Mouse (Mus musculus) MEL (cell line): ENCODE measurements at regions not wholly inside any gene's neighbourhood (a gene's known extent, or its start where the extent isn't known, plus 50 kb on each side); places are given as distances from the start of the nearest gene placed in this dataset.

Source experiments
- BHLHE40 ChIP-seq: IDR thresholded peaks from 2 replicates; pipeline ENCODE4 v1.6.1; 2012; ENCODE audit warnings: low read depth, mild to moderate bottlenecking, inconsistent platforms, low read length, improper control_type of control experiment, borderline replicate concordance
- CHD2 ChIP-seq: IDR thresholded peaks from 2 replicates; pipeline ENCODE4 v1.6.1; 2011; ENCODE audit warnings: low read length, improper control_type of control experiment
- CTCF ChIP-seq, 3 experiments: IDR thresholded peaks in 2 of 3; conservative IDR thresholded peaks in 1 of 3; 2 replicates each; pipeline ENCODE4 v1.5.1; 2011 to 2012; ENCODE audit warnings: low read length in 3 of 3, low read depth in 2 of 3, mild to moderate bottlenecking in 2 of 3, improper control_type of control experiment in 1 of 3, inconsistent platforms in 1 of 3, mixed read lengths in 1 of 3, moderate library complexity in 1 of 3; ENCODE audit not compliant: control insufficient read depth in 1 of 3, insufficient read depth in 1 of 3, poor library complexity in 1 of 3, severe bottlenecking in 1 of 3
- GATA1 ChIP-seq: IDR thresholded peaks from 2 replicates; pipeline ENCODE4 v1.6.1; 2011; ENCODE audit warnings: low read depth, low read length, improper control_type of control experiment
- MAFK ChIP-seq: IDR thresholded peaks from 2 replicates; pipeline ENCODE4 v1.6.1; 2011; ENCODE audit warnings: low read depth, mild to moderate bottlenecking, low read length, improper control_type of control experiment, borderline replicate concordance
- NELFE ChIP-seq: IDR thresholded peaks from 2 replicates; pipeline ENCODE4 v1.6.1; 2011; ENCODE audit warnings: low read depth, low read length, improper control_type of control experiment
- POLR2A ChIP-seq, 2 experiments: IDR thresholded peaks; 2 replicates each; pipeline ENCODE4 v1.6.1; 2011 to 2012; ENCODE audit warnings: low read length in 2 of 2, mild to moderate bottlenecking in 2 of 2, control low read depth in 1 of 2, improper control_type of control experiment in 1 of 2, low read depth in 1 of 2, moderate library complexity in 1 of 2; ENCODE audit not compliant: control insufficient read depth in 1 of 2, insufficient read depth in 1 of 2, poor library complexity in 1 of 2
- POLR2AphosphoS2 ChIP-seq: IDR thresholded peaks from 2 replicates; pipeline ENCODE4 v1.6.1; 2011; ENCODE audit warnings: low read length, improper control_type of control experiment
- TBP ChIP-seq: IDR thresholded peaks from 2 replicates; pipeline ENCODE4 v1.8.0; 2011; ENCODE audit warnings: low read depth, low read length, improper control_type of control experiment
- TCF12 ChIP-seq: IDR thresholded peaks from 2 replicates; pipeline ENCODE4 v1.6.1; 2014; ENCODE audit warnings: low read depth, mild to moderate bottlenecking, inconsistent platforms, low read length, improper control_type of control experiment, moderate library complexity
- USF1 ChIP-seq: IDR thresholded peaks from 2 replicates; pipeline ENCODE4 v1.6.1; 2014; ENCODE audit warnings: low read depth, mild to moderate bottlenecking, inconsistent platforms, low read length, improper control_type of control experiment, moderate library complexity
- USF2 ChIP-seq, 2 experiments: IDR thresholded peaks; 2 replicates each; pipeline ENCODE4 v1.6.1; 2011 to 2012; ENCODE audit warnings: improper control_type of control experiment in 2 of 2, low read length in 2 of 2, borderline replicate concordance in 1 of 2, inconsistent platforms in 1 of 2, low read depth in 1 of 2, mild to moderate bottlenecking in 1 of 2; ENCODE audit not compliant: insufficient read depth in 1 of 2

DNA sequence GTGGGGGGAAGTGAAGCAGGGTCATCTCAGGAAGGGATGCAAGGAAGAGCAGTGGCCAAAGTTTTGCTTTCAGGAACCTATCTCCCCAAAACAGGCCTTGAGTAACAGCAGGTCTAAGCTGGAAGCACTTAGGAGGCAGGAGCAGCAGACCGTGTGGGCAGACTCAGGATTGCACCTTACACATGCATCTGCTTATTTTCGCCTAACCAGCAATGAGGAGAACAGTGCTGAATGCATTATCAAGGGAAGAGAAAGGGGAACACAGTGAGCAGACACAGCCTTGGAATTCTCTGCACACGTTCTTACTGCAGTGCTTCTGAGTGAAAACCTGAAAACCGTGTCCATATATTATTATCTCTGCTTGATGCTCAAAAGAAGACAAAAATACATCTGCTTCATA lies 585.0 kb downstream of the Ets1 start:
- no peak for TF ChIP-seq TCF12
- TF ChIP-seq CTCF (IDR thresholded peaks at IDR 0.05 in 2 of 3, conservative IDR thresholded peaks at IDR 0.05 in 1 of 3; ENCODE audit: control insufficient read depth in 1 of 3, insufficient read depth in 1 of 3, low read depth in 2 of 3, low read length in 3 of 3, poor library complexity in 1 of 3, severe bottlenecking in 1 of 3): no peak
- no peak for TF ChIP-seq TBP
- TF ChIP-seq USF2 (IDR thresholded peaks at IDR 0.05; ENCODE audit: borderline replicate concordance in 1 of 2, insufficient read depth in 1 of 2, low read depth in 1 of 2, low read length in 2 of 2): no peak
- no peak for TF ChIP-seq GATA1
- no peak for TF ChIP-seq POLR2A (IDR thresholded peaks at IDR 0.05; ENCODE audit: control insufficient read depth in 1 of 2, insufficient read depth in 1 of 2, low read depth in 1 of 2, low read length in 2 of 2, poor library complexity in 1 of 2)
- no peak for TF ChIP-seq MAFK
- TF ChIP-seq CHD2: no peak
- no peak for TF ChIP-seq NELFE
- TF ChIP-seq POLR2AphosphoS2: no peak
- no peak for TF ChIP-seq BHLHE40
- no peak for TF ChIP-seq USF1
